ENCODE assay signal across 11 mouse cellular contexts in genomic region chr4:139074060-139074459, GRCm38 (mm10). TPM values are rescaled to one million over a fixed set of nuclear protein-coding genes. Genes with fewer than 3 reads are reported as not detected.
DNase-seq lines count a peak whose midpoint lies in the region; ATAC-seq and TF ChIP-seq lines count a peak whose summit lies in the region.
"Had no signal": no experiment of that assay in that cellular context is flagged by ENCODE, and none has a peak within 500 bp of the region (broad histone marks: within the 10 kb centered on the region; RNA-seq: fewer than 3 reads in every experiment).

No protein-coding gene starts in this region.

- H3K36me3 ChIP-seq in kidney, embryonic 14.5 days (ENCODE audit: control insufficient read depth, insufficient read depth, low read length): no peaks in the 10 kb centered on the region
- H3K36me3 ChIP-seq in kidney, adult 2 months (ENCODE audit: control insufficient read depth, insufficient read depth, low read length): no peaks in the 10 kb centered on the region
- no peaks in the 10 kb centered on the region for H3K36me3 ChIP-seq in forebrain, postnatal 0 days (ENCODE audit: insufficient read depth)
- no peaks in the 10 kb centered on the region for H3K36me3 ChIP-seq in midbrain, embryonic 12.5 days

- H3K9me3 ChIP-seq in kidney, embryonic 14.5 days (ENCODE audit: control insufficient read depth, low read length): no peaks in the 10 kb centered on the region
- H3K9me3 ChIP-seq in forebrain, postnatal 0 days (ENCODE audit: low read length): no peaks in the 10 kb centered on the region
- no peaks in the 10 kb centered on the region for H3K9me3 ChIP-seq in midbrain, embryonic 12.5 days

- no peak overlapping the region for H3K9ac ChIP-seq in kidney, embryonic 14.5 days (ENCODE audit: low read depth, low read length)
- H3K9ac ChIP-seq in forebrain, postnatal 0 days: no peak overlapping the region
- no peak overlapping the region for H3K9ac ChIP-seq in midbrain, embryonic 12.5 days (replicated peaks)

- H3K27ac ChIP-seq in kidney, embryonic 14.5 days (ENCODE audit: low read depth, low read length): no peak overlapping the region
- H3K27ac ChIP-seq in kidney, adult 2 months (ENCODE audit: insufficient read depth, low read depth, low read length): no peak overlapping the region
- no peak overlapping the region for H3K27ac ChIP-seq in cortical plate, adult 2 months (ENCODE audit: insufficient read depth, low read length)
- H3K27ac ChIP-seq in forebrain, postnatal 0 days (ENCODE audit: low read depth, low read length): no peak overlapping the region
- H3K27ac ChIP-seq in midbrain, embryonic 12.5 days (replicated peaks): no peak overlapping the region

- peak overlapping the region; percentile 57 for H3K4me3 ChIP-seq in kidney, embryonic 14.5 days (ENCODE audit: low read length)
- H3K4me3 ChIP-seq in kidney, adult 2 months (ENCODE audit: insufficient read depth, low read depth, low read length): no peak overlapping the region
- peak overlapping the region; percentile 76 for H3K4me3 ChIP-seq in cortical plate, adult 2 months (ENCODE audit: insufficient read depth, low read length)
- H3K4me3 ChIP-seq in forebrain, postnatal 0 days (ENCODE audit: low read depth, low read length): peak overlapping the region; percentile 61; the same call in 1 of the 2 replicates
- peak overlapping the region; percentile 49; the same call in 1 of the 2 replicates for H3K4me3 ChIP-seq in midbrain, embryonic 12.5 days

- H3K4me2 ChIP-seq in kidney, embryonic 14.5 days (replicated peaks; ENCODE audit: low read depth, low read length): peak overlapping the region; percentile 99; the same call in 1 of the 2 replicates
- H3K4me2 ChIP-seq in forebrain, postnatal 0 days (ENCODE audit: low read depth): peak overlapping the region; percentile 90; the same call in 1 of the 2 replicates
- peak overlapping the region; percentile 67 for H3K4me2 ChIP-seq in midbrain, embryonic 12.5 days (replicated peaks)

- H3K4me1 ChIP-seq in kidney, embryonic 14.5 days (ENCODE audit: control insufficient read depth, insufficient read depth, low read length): 0 out of 2 replicates have a peak, but pooled peaks cover 3% of the 10 kb centered on the region
- H3K4me1 ChIP-seq in kidney, adult 2 months (ENCODE audit: control insufficient read depth, insufficient read depth, low read length): no peaks in the 10 kb centered on the region
- H3K4me1 ChIP-seq in cortical plate, adult 2 months (ENCODE audit: control insufficient read depth, insufficient read depth, low read length): peaks cover 1% of the 10 kb centered on the region; the same call in 1 of the 2 replicates
- H3K4me1 ChIP-seq in forebrain, postnatal 0 days (ENCODE audit: insufficient read depth): 0 out of 2 replicates have a peak, but pooled peaks cover 4% of the 10 kb centered on the region
- peaks cover 15% of the 10 kb centered on the region for H3K4me1 ChIP-seq in midbrain, embryonic 12.5 days

- no peak for TF ChIP-seq CTCF in kidney, adult 2 months (conservative IDR thresholded peaks at IDR 0.05; ENCODE audit: insufficient read depth, insufficient read length, low read depth, low read length)
- no peak for TF ChIP-seq CTCF in cortical plate, adult 2 months (IDR thresholded peaks at IDR 0.05; ENCODE audit: extremely low read depth, insufficient read depth, low read length)
- TF ChIP-seq CTCF in forebrain, postnatal 0 days (IDR thresholded peaks at IDR 0.05; ENCODE audit: low read depth): no peak; the same call in 1 of the 2 replicates

- peaks cover 52% of the 10 kb centered on the region for H3K27me3 ChIP-seq in kidney, embryonic 14.5 days (ENCODE audit: control insufficient read depth, insufficient read depth, low read length)
- peaks cover 9% of the 10 kb centered on the region; the same call in 1 of the 2 replicates for H3K27me3 ChIP-seq in kidney, adult 2 months (replicated peaks; ENCODE audit: control insufficient read depth, insufficient read depth, low read length)
- H3K27me3 ChIP-seq in forebrain, postnatal 0 days (ENCODE audit: insufficient read depth, low read length): peaks cover 12% of the 10 kb centered on the region
- H3K27me3 ChIP-seq in midbrain, embryonic 12.5 days: peaks cover 85% of the 10 kb centered on the region

- no peak for DNase-seq in kidney, adult 2 months
- no peak for DNase-seq in forebrain, postnatal 0 days
- DNase-seq in urinary bladder, postnatal 25 days (ENCODE audit: low spot score): no peak
- no peak for DNase-seq in layer of hippocampus, adult 18-20 months (ENCODE audit: low spot score in 2 of 2)
- DNase-seq in frontal cortex, postnatal 36 days (ENCODE audit: low spot score in 2 of 2): no peak
- DNase-seq: liver; thymus, adult 2 months had no signal

- no peak for ATAC-seq in kidney, embryonic 14.5 days (ENCODE audit: low FRiP score, low TSS enrichment)
- ATAC-seq in forebrain, postnatal 0 days: no peak
- no peak for ATAC-seq in midbrain, embryonic 12.5 days (ENCODE audit: low FRiP score, low read depth)

- no peak for TF ChIP-seq POLR2A in kidney, adult 2 months (IDR thresholded peaks at IDR 0.05; ENCODE audit: low read depth, low read length)
- TF ChIP-seq POLR2A in cortical plate, adult 2 months (IDR thresholded peaks at IDR 0.05; ENCODE audit: extremely low read depth, insufficient read depth, low read length): no peak

- WGBS in kidney, embryonic 14.5 days: 24% methylated on average over 29 of the region's 29 CpGs
- 25% methylated on average over 29 of the region's 29 CpGs for WGBS in kidney, adult 2 months
- 22% methylated on average over 29 of the region's 29 CpGs for WGBS in forebrain, postnatal 0 days
- 17% methylated on average over 29 of the region's 29 CpGs for WGBS in midbrain, embryonic 12.5 days

RNA-seq across cellular contexts. Expression of gene Htr6, which starts 1.3 kb away (rescaled TPM):
- 0.10 and 0.12 TPM in 2 replicates for polyA plus RNA-seq in kidney, embryonic 14.5 days (2014; fragmentation: Nextera tagmentation; extraction: Ambion mirVana)
- polyA plus RNA-seq in kidney, adult 2 months (2012; rRNA removed): not detected in 2 replicates
- polyA plus RNA-seq in cortical plate, adult 2 months (2012; rRNA removed): 7.4 and 7.5 TPM in 2 replicates
- total RNA-seq in forebrain, postnatal 0 days (2014; rRNA removed): 1.8 and 4.0 TPM in 2 replicates
- 0.67 TPM in 2 replicates for polyA plus RNA-seq in forebrain, postnatal 0 days (2015; fragmentation: Nextera tagmentation; extraction: Ambion mirVana)
- not detected in 2 replicates for polyA plus RNA-seq in midbrain, embryonic 12.5 days (2016; fragmentation: Nextera tagmentation; extraction: Ambion mirVana)
- 1 to 10 TPM; 6.5 to 7.6 TPM for total RNA-seq in layer of hippocampus, adult 18-20 months (2021)
- polyA plus RNA-seq: heart, embryonic 16.5 days; thymus, adult 2 months had no signal

RNA-seq across cellular contexts. Expression of gene Nbl1, which starts 18.7 kb away (rescaled TPM):
- 15.5 and 22.3 TPM in 2 replicates for polyA plus RNA-seq in kidney, embryonic 14.5 days (2014; fragmentation: Nextera tagmentation; extraction: Ambion mirVana)
- polyA plus RNA-seq in kidney, adult 2 months (2012; rRNA removed): 35.7 and 42.9 TPM in 2 replicates
- polyA plus RNA-seq in cortical plate, adult 2 months (2012; rRNA removed): 81.1 and 82.4 TPM in 2 replicates
- 41.7 and 57.6 TPM in 2 replicates for total RNA-seq in forebrain, postnatal 0 days (2014; rRNA removed)
- 56.7 and 64.3 TPM in 2 replicates for polyA plus RNA-seq in forebrain, postnatal 0 days (2015; fragmentation: Nextera tagmentation; extraction: Ambion mirVana)
- 26.9 and 40.9 TPM in 2 replicates for polyA plus RNA-seq in midbrain, embryonic 12.5 days (2016; fragmentation: Nextera tagmentation; extraction: Ambion mirVana)
- 10 to 100 TPM; 80.3 to 92.2 TPM for total RNA-seq in layer of hippocampus, adult 18-20 months (2021)

RNA-seq across cellular contexts. Expression of gene Minos1, which starts 56.9 kb away (rescaled TPM):
- 509 and 677 TPM in 2 replicates for polyA plus RNA-seq in kidney, embryonic 14.5 days (2014; fragmentation: Nextera tagmentation; extraction: Ambion mirVana)
- 100 and 157 TPM in 2 replicates for polyA plus RNA-seq in kidney, adult 2 months (2012; rRNA removed)
- 180 and 195 TPM in 2 replicates for polyA plus RNA-seq in cortical plate, adult 2 months (2012; rRNA removed)
- 17.9 and 19.9 TPM in 2 replicates for total RNA-seq in forebrain, postnatal 0 days (2014; rRNA removed)
- 412 and 532 TPM in 2 replicates for polyA plus RNA-seq in forebrain, postnatal 0 days (2015; fragmentation: Nextera tagmentation; extraction: Ambion mirVana)
- 382 and 402 TPM in 2 replicates for polyA plus RNA-seq in midbrain, embryonic 12.5 days (2016; fragmentation: Nextera tagmentation; extraction: Ambion mirVana)
- total RNA-seq in layer of hippocampus, adult 18-20 months (2021): 100 to 1,000 TPM; 189 to 193 TPM
